Mouse (Mus musculus) ES-Bruce4 (cell line): ENCODE results near the gene Syne3. TPM values are rescaled to one million over a fixed set of nuclear protein-coding genes. Genes with fewer than 3 reads are reported as not detected.

Experiments used
- H3K27ac ChIP-seq: 2 replicates; pipeline ENCODE4 v1.5.1; 2012; ENCODE audit warnings: low read length, inconsistent platforms; ENCODE audit not compliant: insufficient read depth
- H3K27me3 ChIP-seq: 2 replicates; pipeline ENCODE4 v1.6.1; 2012; ENCODE audit warnings: mild to moderate bottlenecking, low read length, inconsistent platforms; ENCODE audit not compliant: control insufficient read depth, poor library complexity, insufficient read depth, severe bottlenecking
- H3K36me3 ChIP-seq: 2 replicates; pipeline ENCODE4 v1.6.1; 2012; ENCODE audit warnings: inconsistent platforms, mild to moderate bottlenecking, low read length, moderate library complexity; ENCODE audit not compliant: control insufficient read depth, poor library complexity, insufficient read depth, severe bottlenecking
- H3K4me1 ChIP-seq: one replicate; pipeline ENCODE4 v1.8.1; 2011; ENCODE audit warnings: low read length; ENCODE audit not compliant: control insufficient read depth, insufficient read depth
- H3K4me3 ChIP-seq: 2 replicates; pipeline ENCODE4 v1.5.1; 2011; ENCODE audit warnings: low read depth, mild to moderate bottlenecking, low read length
- H3K9ac ChIP-seq: 2 replicates; pipeline ENCODE4 v1.6.1; 2012; ENCODE audit warnings: low read depth, mild to moderate bottlenecking, inconsistent platforms; ENCODE audit not compliant: poor library complexity, severe bottlenecking
- H3K9me3 ChIP-seq: replicated peaks from 2 replicates; pipeline ENCODE4 v1.6.1; 2012; ENCODE audit warnings: mild to moderate bottlenecking, low read length, inconsistent platforms; ENCODE audit not compliant: control insufficient read depth, poor library complexity, insufficient read depth, severe bottlenecking
- CTCF ChIP-seq: IDR thresholded peaks from one replicate; pipeline ENCODE4 v1.8.1; 2011; ENCODE audit warnings: low read depth, low read length
- EP300 ChIP-seq: IDR thresholded peaks from 2 replicates; pipeline ENCODE4 v1.6.1; 2011; ENCODE audit warnings: low read depth, low read length; ENCODE audit not compliant: insufficient read depth
- POLR2A ChIP-seq: IDR thresholded peaks from one replicate; pipeline ENCODE4 v1.8.1; 2011; ENCODE audit warnings: low read length; ENCODE audit not compliant: insufficient read depth
- polyA plus RNA-seq: library from polyadenylated mRNA; stranded (reverse); fragments of >200 nt; gene quantifications from 2 replicates; pipeline ENCODE4 v1.2.4, GENCODE M21; 2011; ENCODE audit warnings: low read depth; ENCODE audit not compliant: missing spikeins, insufficient read depth, insufficient read length

The Syne3 gene
- polyA plus RNA-seq, 1 experiment: 1.2 TPM

GRCm38 (mm10) chr12:104923948-104924388 lies 85.6 kb downstream of the Syne3 start:
- no peak overlapping the region for H3K9ac ChIP-seq
- no peak for TF ChIP-seq EP300
- no peak for TF ChIP-seq CTCF
- no peak for TF ChIP-seq POLR2A
- no peak overlapping the region for H3K4me3 ChIP-seq
- H3K9me3 ChIP-seq: no peaks in the 10 kb centered on the region
- no peaks in the 10 kb centered on the region for H3K4me1 ChIP-seq
- H3K27me3 ChIP-seq: no peaks in the 10 kb centered on the region
- no peaks in the 10 kb centered on the region for H3K36me3 ChIP-seq
- no peak overlapping the region for H3K27ac ChIP-seq

- TF ChIP-seq POLR2A (no peak), CTCF (no peak), EP300 (no peak)
- no peak overlapping the region for H3K4me3 ChIP-seq
- H3K4me1 ChIP-seq: no peaks in the 10 kb centered on the region
- no peaks in the 10 kb centered on the region for H3K36me3 ChIP-seq
- H3K27me3 ChIP-seq: no peaks in the 10 kb centered on the region
- H3K9me3 ChIP-seq: no peaks in the 10 kb centered on the region
- no peak overlapping the region for H3K9ac ChIP-seq
- H3K27ac ChIP-seq: no peak overlapping the region
Measured at GRCm38 (mm10) chr12:104922647-104923046, 87.0 kb downstream of the Syne3 start.

- H3K9me3 ChIP-seq: no peaks in the 10 kb centered on the region
- TF ChIP-seq EP300 (no peak), CTCF (no peak), POLR2A (no peak)
- H3K4me3 ChIP-seq: no peak overlapping the region
- H3K36me3 ChIP-seq: no peaks in the 10 kb centered on the region
- H3K27ac ChIP-seq: no peak overlapping the region
- peaks cover 4% of the 10 kb centered on the region for H3K4me1 ChIP-seq
- H3K9ac ChIP-seq: no peak overlapping the region
- no peaks in the 10 kb centered on the region for H3K27me3 ChIP-seq
Measured at GRCm38 (mm10) chr12:104921071-104921470, 88.5 kb downstream of the Syne3 start.

GRCm38 (mm10) chr12:104919247-104919646 lies 90.4 kb downstream of the Syne3 start:
- no peaks in the 10 kb centered on the region for H3K27me3 ChIP-seq
- no peaks in the 10 kb centered on the region for H3K36me3 ChIP-seq
- no peaks in the 10 kb centered on the region for H3K9me3 ChIP-seq
- no peak for TF ChIP-seq EP300
- no peak for TF ChIP-seq POLR2A
- TF ChIP-seq CTCF: no peak
- no peak overlapping the region for H3K4me3 ChIP-seq
- peaks cover 8% of the 10 kb centered on the region for H3K4me1 ChIP-seq
- H3K9ac ChIP-seq: no peak overlapping the region
- H3K27ac ChIP-seq: no peak overlapping the region

- H3K27me3 ChIP-seq: no peaks in the 10 kb centered on the region
- H3K4me3 ChIP-seq: no peak overlapping the region
- H3K9me3 ChIP-seq: no peaks in the 10 kb centered on the region
- H3K36me3 ChIP-seq: no peaks in the 10 kb centered on the region
- H3K9ac ChIP-seq: no peak overlapping the region
- H3K27ac ChIP-seq: no peak overlapping the region
- TF ChIP-seq EP300 (no peak), POLR2A (no peak), CTCF (no peak)
- H3K4me1 ChIP-seq: peaks cover 8% of the 10 kb centered on the region
Measured at GRCm38 (mm10) chr12:104917927-104918326, 91.7 kb downstream of the Syne3 start.

- Histone ChIP-seq H3K27ac (no peak overlapping the region), H3K9ac (no peak overlapping the region), H3K4me1 (peaks cover 8% of the 10 kb centered on the region), H3K27me3 (no peaks in the 10 kb centered on the region), H3K9me3 (no peaks in the 10 kb centered on the region), H3K36me3 (no peaks in the 10 kb centered on the region), H3K4me3 (no peak overlapping the region)
- TF ChIP-seq CTCF (no peak), EP300 (no peak), POLR2A (no peak)
Measured at GRCm38 (mm10) chr12:104917297-104917696, 92.3 kb downstream of the Syne3 start.

GRCm38 (mm10) chr12:104916776-104917175 lies 92.8 kb downstream of the Syne3 start:
- no peak overlapping the region for H3K9ac ChIP-seq
- H3K4me3 ChIP-seq: no peak overlapping the region
- TF ChIP-seq EP300 (no peak), POLR2A (no peak), CTCF (no peak)

More at GRCm38 (mm10) chr12:104916776-104917175, 92.8 kb downstream of the Syne3 start:
- Histone ChIP-seq H3K36me3 (no peaks in the 10 kb centered on the region), H3K27me3 (no peaks in the 10 kb centered on the region), H3K27ac (no peak overlapping the region), H3K4me1 (peaks cover 8% of the 10 kb centered on the region), H3K9me3 (no peaks in the 10 kb centered on the region)
